Mouse (Mus musculus) subcutaneous adipose tissue, adult 2 months (tissue): ENCODE measurements around the gene Anapc2. TPM values are rescaled to one million over a fixed set of nuclear protein-coding genes. Genes with fewer than 3 reads are reported as not detected.

Source experiments
- polyA plus RNA-seq: library from polyadenylated mRNA; depleted of rRNA; stranded (reverse); fragments of >200 nt; gene quantifications from 2 replicates; pipeline ENCODE4 v1.2.3, GENCODE M21; 2012; ENCODE audit warnings: low replicate concordance; rRNA removed

Anapc2 gene
- polyA plus RNA-seq = 155 and 178 TPM in 2 replicates

GRCm38 (mm10) chr2:25271827-25272511 is at the start of gene Anapc2, which contains the start of gene Ssna1:
Gene Anapc2, plus strand, starts transcription at chr2:25272478.
Gene Ssna1, minus strand, starts transcription at chr2:25272438.

DNA sequence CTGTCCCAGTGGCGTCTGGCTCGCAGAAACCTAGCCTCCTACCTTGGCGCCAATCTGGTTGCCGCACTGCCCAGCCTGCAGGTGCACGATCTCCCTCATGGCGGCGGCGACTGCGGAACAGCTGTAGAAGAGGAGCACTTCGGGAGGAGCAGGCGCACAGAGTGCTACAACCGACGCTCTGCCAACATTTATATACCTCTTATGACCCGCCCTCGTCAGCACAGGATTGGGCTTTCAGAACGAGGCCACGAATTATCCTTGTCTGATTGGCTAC is 47.8 kb upstream of the Anapc2 start, which contains the start of gene Tubb4b:
Gene Tubb4b (minus strand): TSS at position 211 of the 274 bp plus-strand sequence.

GRCm38 (mm10) chr2:25234050-25234449 is 38.2 kb upstream of the Anapc2 start, which contains the start of gene Slc34a3:
Gene Slc34a3, minus strand, starts transcription at chr2:25234364.

DNA sequence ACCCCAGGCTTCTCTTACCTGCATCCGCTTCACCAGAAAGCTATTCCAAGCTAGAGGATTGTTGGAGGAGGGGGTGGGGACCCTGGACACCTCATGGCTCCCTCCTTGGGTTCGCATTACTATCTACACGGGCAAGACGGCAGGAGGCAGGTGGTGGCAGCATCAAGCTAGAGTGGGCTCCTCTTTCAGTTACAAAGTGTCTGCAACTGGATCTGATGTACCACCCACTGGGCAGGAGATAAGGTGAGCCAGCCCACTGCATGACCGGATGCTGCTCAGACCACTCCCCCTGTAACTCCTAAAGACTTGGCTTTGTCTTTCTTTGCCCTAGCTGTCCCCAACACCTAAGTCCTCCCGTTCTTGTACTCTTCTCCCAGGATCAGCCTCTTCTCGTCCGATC is 35.7 kb upstream of the Anapc2 start, which contains the start of gene Rnf224:
Gene Rnf224 (minus strand): TSS at position 174 of the 400 bp plus-strand sequence.

DNA sequence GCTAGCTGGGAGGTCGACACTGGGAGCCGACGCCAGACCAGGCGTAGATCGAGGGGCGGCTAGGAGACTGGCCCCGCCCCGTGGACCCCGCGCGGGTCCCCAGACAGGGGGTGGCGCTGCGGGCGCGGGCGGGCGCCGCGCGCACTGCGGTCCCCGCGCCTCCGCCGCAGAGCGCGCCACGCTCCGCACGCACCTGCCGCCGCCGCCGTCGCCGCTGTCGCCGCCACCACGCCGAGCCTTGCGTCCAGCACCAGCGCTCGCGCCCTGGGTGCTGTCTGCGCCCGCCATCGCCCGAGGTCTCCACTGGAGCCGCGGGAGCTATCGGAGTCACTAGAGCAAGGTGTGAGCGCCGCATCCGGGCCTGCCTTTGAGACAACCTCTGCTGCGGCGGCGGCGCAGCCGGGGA is 30.2 kb upstream of the Anapc2 start, which contains the start of the genes Rnf208 and Cysrt1:
Gene Rnf208 (plus strand): TSS at position 155 of the 406 bp plus-strand sequence.
Gene Cysrt1 (minus strand): TSS at position 352 of the 406 bp plus-strand sequence.

GRCm38 (mm10) chr2:25246183-25247072 is 25.9 kb upstream of the Anapc2 start, which contains the start of gene AL732309.1:
Gene AL732309.1, minus strand, starts transcription at chr2:25246863.

GRCm38 (mm10) chr2:25255284-25255779 is 16.9 kb upstream of the Anapc2 start, which contains the start of gene Tmem203:
Gene Tmem203, plus strand, starts transcription at chr2:25255439.

DNA sequence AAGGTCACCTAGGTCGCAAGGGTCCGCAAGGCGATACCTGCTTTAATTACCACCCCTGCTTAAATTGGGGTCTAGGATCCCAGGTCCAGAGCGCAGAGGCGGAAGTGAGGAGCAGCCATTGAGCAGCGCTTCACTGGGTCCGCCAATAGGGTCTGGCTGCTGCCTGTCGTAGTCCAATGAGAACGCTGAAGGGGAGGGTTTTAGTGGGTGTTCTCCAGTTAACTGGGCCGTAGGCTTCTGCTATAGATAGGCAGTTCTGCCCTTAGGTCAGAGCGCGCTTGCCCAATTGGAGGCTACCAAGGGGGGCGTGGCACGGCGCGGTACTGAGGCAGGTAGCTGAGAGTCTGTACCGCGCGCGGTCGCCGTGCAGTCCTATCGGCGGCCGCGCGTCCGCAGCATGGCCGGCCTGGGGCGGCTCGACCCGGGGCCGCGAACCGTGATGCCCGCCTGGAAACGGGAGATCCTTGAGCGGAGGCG is 9.9 kb upstream of the Anapc2 start, which contains the start of gene Tprn:
Gene Tprn (plus strand): TSS at position 328 of the 477 bp plus-strand sequence.

DNA sequence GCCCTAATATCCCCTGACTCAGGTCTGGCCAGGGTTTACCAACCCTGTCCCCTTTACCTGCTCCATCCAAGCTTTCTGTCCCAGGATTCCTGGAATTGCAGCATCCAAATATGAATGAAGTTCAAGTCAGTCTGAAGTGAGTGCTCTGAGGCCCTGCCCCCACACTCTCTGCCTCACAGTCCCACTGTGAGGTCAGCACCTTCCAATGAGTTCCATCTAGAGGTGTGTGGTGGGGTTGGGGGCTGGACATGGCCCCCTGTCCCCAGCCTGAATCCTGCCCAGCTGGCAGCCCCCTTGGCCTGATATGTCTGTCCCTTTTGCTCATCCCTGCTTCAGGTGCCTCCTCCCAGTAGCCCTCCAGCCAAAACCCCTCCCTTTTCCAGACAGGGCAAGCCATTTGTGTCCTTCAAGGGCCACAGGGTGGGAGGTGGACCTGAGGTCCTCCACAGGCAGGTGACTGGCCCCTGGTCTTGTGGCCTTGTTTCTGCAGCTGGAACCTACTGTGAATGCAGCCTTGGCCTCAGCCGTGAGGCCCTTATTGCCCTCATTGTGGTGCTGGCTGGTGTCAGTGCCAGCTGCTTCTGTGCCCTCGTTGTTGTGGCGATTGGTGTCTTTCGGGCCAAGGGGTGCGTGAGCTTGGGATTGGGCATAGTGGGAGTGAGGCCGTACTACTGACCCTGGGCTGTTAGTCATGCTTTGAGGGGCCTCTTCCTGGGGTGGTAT is 15.8 kb downstream of the Anapc2 start, which contains the start of gene Tmem210:
Gene Tmem210 (plus strand): TSS at position 219 of the 723 bp plus-strand sequence.

GRCm38 (mm10) chr2:25289651-25290050 is 17.4 kb downstream of the Anapc2 start, which contains the start of gene Lrrc26:
Gene Lrrc26, plus strand, starts transcription at chr2:25289915.

DNA sequence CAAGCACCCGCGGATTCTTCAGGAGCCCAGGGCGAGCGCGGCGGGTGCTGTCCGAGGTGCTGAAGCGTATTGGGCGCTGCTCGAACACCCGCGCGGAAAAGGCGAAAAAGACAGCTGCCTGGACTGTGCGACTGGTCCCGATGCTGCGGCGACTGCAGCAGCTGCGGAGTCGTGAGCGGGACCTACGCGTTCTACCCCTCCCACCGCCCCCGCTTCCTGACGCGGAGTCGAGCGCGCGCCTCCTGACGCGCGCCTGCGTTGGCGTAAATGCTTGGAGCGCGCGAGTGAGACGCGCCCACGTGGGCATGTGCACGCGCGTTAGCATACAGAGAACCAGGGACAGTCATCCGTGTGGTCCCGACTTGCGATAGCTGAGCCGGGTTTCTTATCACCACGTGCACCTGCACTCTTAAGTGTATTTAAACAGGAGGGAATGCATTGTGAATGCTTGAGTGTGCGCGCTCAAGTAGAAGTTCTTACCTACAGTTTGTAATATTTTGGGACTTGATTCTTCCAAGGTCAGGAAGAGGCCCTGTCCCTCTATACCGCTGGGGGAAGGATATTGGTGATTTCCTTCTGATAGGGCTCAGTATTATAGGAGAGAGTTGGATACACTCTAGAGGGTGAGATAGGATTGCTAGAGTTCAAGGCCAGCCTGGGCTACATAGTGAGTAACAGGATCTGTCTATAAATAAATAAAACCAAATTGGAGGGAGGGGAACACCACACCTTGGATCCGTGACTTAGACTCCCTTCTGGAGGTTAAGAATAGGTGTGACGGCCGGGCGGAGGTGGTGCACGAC is 46.9 kb downstream of the Anapc2 start, which contains the start of gene Grin1:
Gene Grin1 (minus strand): TSS at position 217 of the 803 bp plus-strand sequence.

GRCm38 (mm10) chr2:25332286-25333160 is 60.2 kb downstream of the Anapc2 start, which contains the start of gene Man1b1:
Gene Man1b1, plus strand, starts transcription at chr2:25332338.

Other genes starting within 250 kb of the Anapc2 start
- 128 and 234 TPM in 2 replicates for gene Nsmf, start 218.1 kb upstream of the Anapc2 start, polyA plus RNA-seq
- gene Entpd8, start 192.2 kb upstream of the Anapc2 start, polyA plus RNA-seq = 0.13 and 3.8 TPM in 2 replicates
- gene Noxa1, start 177.3 kb upstream of the Anapc2 start, polyA plus RNA-seq = 0.11 and 7.3 TPM in 2 replicates
- gene Nrarp, start 91.7 kb upstream of the Anapc2 start, polyA plus RNA-seq = 16.7 and 31.4 TPM in 2 replicates
- 17.9 and 43.8 TPM in 2 replicates for gene Tor4a, start 75.6 kb upstream of the Anapc2 start, polyA plus RNA-seq
- gene Nelfb, start 61.0 kb upstream of the Anapc2 start, polyA plus RNA-seq = 75.1 and 111 TPM in 2 replicates
- gene Stpg3, start 57.8 kb upstream of the Anapc2 start, polyA plus RNA-seq = not detected in 2 replicates
- gene Fam166a, start 53.7 kb upstream of the Anapc2 start, polyA plus RNA-seq = 0.10 and 0.34 TPM in 2 replicates
- gene Tubb4b, start 47.8 kb upstream of the Anapc2 start, polyA plus RNA-seq = 485 and 490 TPM in 2 replicates
- not detected in 2 replicates for gene Slc34a3, start 38.1 kb upstream of the Anapc2 start, polyA plus RNA-seq
- gene Rnf224, start 35.7 kb upstream of the Anapc2 start, polyA plus RNA-seq = 0.10 TPM in 1 of 2 replicates, not detected in the other
- 1.3 and 10.6 TPM in 2 replicates for gene Rnf208, start 30.2 kb upstream of the Anapc2 start, polyA plus RNA-seq
- gene Cysrt1, start 30.0 kb upstream of the Anapc2 start, polyA plus RNA-seq = 0.68 TPM in 1 of 2 replicates, not detected in the other
- 15.6 and 27.5 TPM in 2 replicates for gene AL732309.1, start 25.6 kb upstream of the Anapc2 start, polyA plus RNA-seq
- 57.1 and 66.0 TPM in 2 replicates for gene Tmem203, start 17.0 kb upstream of the Anapc2 start, polyA plus RNA-seq
- gene Tprn, start 9.9 kb upstream of the Anapc2 start, polyA plus RNA-seq = 11.4 and 33.2 TPM in 2 replicates
- gene Ssna1, start within 50 bp of the Anapc2 start, polyA plus RNA-seq = 49.0 and 70.1 TPM in 2 replicates
- not detected in 2 replicates for gene Tmem210, start 15.7 kb downstream of the Anapc2 start, polyA plus RNA-seq
- gene Lrrc26, start 17.4 kb downstream of the Anapc2 start, polyA plus RNA-seq = 0.13 and 4.6 TPM in 2 replicates
- gene Grin1, start 46.7 kb downstream of the Anapc2 start, polyA plus RNA-seq = 0.09 and 0.18 TPM in 2 replicates
- 16.3 and 40.9 TPM in 2 replicates for gene Man1b1, start 59.9 kb downstream of the Anapc2 start, polyA plus RNA-seq
- 61.1 and 76.0 TPM in 2 replicates for gene Dpp7, start 83.9 kb downstream of the Anapc2 start, polyA plus RNA-seq
- 24.0 and 65.2 TPM in 2 replicates for gene Uap1l1, start 93.2 kb downstream of the Anapc2 start, polyA plus RNA-seq
- 0.57 and 7.9 TPM in 2 replicates for gene Sapcd2, start 99.8 kb downstream of the Anapc2 start, polyA plus RNA-seq
- gene Entpd2, start 123.4 kb downstream of the Anapc2 start, polyA plus RNA-seq = 78.1 and 108 TPM in 2 replicates
- 272 and 300 TPM in 2 replicates for gene Npdc1, start 126.9 kb downstream of the Anapc2 start, polyA plus RNA-seq
- gene Fut7, start 150.8 kb downstream of the Anapc2 start, polyA plus RNA-seq = 0.62 and 0.96 TPM in 2 replicates
- gene Abca2, start 156.2 kb downstream of the Anapc2 start, polyA plus RNA-seq = 41.7 and 62.8 TPM in 2 replicates
- gene Clic3, start 184.4 kb downstream of the Anapc2 start, polyA plus RNA-seq = 1.8 and 3.2 TPM in 2 replicates
- 79.2 and 84.7 TPM in 2 replicates for gene Paxx, start 188.6 kb downstream of the Anapc2 start, polyA plus RNA-seq
- gene Ptgds, start 197.6 kb downstream of the Anapc2 start, polyA plus RNA-seq = 1.2 and 6.5 TPM in 2 replicates
- 0.33 TPM in 1 of 2 replicates, not detected in the other for gene Lcn12, start 221.4 kb downstream of the Anapc2 start, polyA plus RNA-seq
- gene Fbxw5, start 228.3 kb downstream of the Anapc2 start, polyA plus RNA-seq = 27.6 and 47.3 TPM in 2 replicates
- 5.9 and 7.9 TPM in 2 replicates for gene C8g, start 229.2 kb downstream of the Anapc2 start, polyA plus RNA-seq